In the genomic region with DNA sequence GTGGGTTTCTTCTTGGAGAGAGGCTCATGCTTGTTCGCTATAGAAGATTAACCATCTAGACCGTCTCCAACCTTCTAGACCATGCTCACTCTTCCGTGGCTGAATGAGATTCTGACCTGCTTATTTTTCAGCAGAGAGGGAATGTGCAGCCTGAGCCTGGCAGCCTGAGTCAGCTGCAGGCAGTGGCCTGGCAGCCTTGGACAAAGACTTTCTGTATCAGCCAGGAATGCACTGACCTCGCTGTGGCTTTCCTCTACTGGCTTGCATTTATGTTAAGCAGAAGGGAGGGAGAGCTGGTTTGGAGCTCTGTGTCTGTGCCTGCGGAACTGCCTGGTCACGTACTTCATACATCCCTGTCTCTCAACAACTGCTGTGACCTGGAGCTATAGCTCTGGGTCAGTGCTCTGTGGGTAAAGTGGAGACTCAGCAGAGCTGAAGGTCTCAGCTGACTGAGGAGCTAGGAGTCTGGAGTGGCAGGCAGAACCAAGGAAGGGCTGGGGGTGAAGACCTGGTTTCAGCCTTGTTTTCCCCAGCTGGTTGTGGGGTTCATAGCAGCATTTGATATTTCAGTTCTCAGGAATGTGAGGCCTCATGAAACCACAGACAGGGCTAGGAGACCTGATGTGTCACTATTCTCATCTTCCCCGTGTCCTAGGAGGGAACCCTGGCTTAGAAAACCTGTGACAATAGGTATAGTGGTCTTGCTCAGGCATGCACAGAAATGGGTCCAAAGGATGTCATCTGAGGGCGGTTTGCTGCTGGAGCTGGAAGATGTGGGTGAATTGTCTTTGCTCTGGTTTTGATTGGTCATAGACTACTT, we compare ENCODE assay signal across 8 mouse cellular contexts.
DNase-seq lines count a peak whose midpoint lies in the region; ATAC-seq and TF ChIP-seq lines count a peak whose summit lies in the region.

No protein-coding gene starts in this region.

- H3K4me1 ChIP-seq in cerebellum, adult 2 months (ENCODE audit: control insufficient read depth, insufficient read depth, low read length): peaks cover 10% of the 10 kb centered on the region
- peaks cover 30% of the 10 kb centered on the region for H3K4me1 ChIP-seq in heart, embryonic 16.5 days (ENCODE audit: control insufficient read depth, insufficient read depth, low read length)

- no peak overlapping the region for H3K4me2 ChIP-seq in heart, embryonic 16.5 days (ENCODE audit: low read depth, low read length)

- ATAC-seq in heart, embryonic 16.5 days (replicated peaks; ENCODE audit: extremely low read depth, insufficient read depth, low FRiP score): peak; percentile 97

- no peak for TF ChIP-seq POLR2A in cerebellum, adult 2 months (IDR thresholded peaks at IDR 0.05; ENCODE audit: borderline replicate concordance, insufficient read depth, low read length)

- intact Hi-C loops in left cerebral cortex, postnatal 4 days (cut with DNase I): no loop called here
- intact Hi-C loops in left cerebral cortex, postnatal 10 days (cut with DNase I): no loop called here

- no peak overlapping the region for H3K4me3 ChIP-seq in cerebellum, adult 2 months (replicated peaks; ENCODE audit: insufficient read depth, low read depth, low read length)
- H3K4me3 ChIP-seq in heart, embryonic 16.5 days (ENCODE audit: low read length): no peak overlapping the region

- H3K36me3 ChIP-seq in heart, embryonic 16.5 days (ENCODE audit: control insufficient read depth, insufficient read depth): no peaks in the 10 kb centered on the region

- H3K9me3 ChIP-seq in heart, embryonic 16.5 days (replicated peaks; ENCODE audit: control insufficient read depth, low read length): no peaks in the 10 kb centered on the region

- DNase-seq in left cerebral cortex, postnatal 4 days: peak; percentile 17
- no peak for DNase-seq in left cerebral cortex, postnatal 10 days (ENCODE audit: extremely low spot score in 1 of 2, low spot score in 2 of 2)
- DNase-seq in cerebellum, adult 2 months: peak; percentile 27 to 47
- peak; percentile 53 to 75 for DNase-seq in kidney, postnatal 4 days
- DNase-seq in retina, embryonic 14.5 days (ENCODE audit: low spot score): peak; percentile 67
- no peak for DNase-seq in thymus, postnatal 10 days (ENCODE audit: low spot score in 2 of 2)
- DNase-seq in spleen, postnatal 14 days (ENCODE audit: low spot score in 2 of 2): no peak

- TF ChIP-seq CTCF in cerebellum, adult 2 months (IDR thresholded peaks at IDR 0.05; ENCODE audit: borderline replicate concordance, insufficient read depth, low read depth, low read length): no peak

- no peaks in the 10 kb centered on the region for H3K27me3 ChIP-seq in cerebellum, adult 2 months (ENCODE audit: control insufficient read depth, insufficient read depth, low read length)
- no peaks in the 10 kb centered on the region for H3K27me3 ChIP-seq in heart, embryonic 16.5 days (ENCODE audit: control insufficient read depth, insufficient read depth, low read length)

- H3K27ac ChIP-seq in cerebellum, adult 2 months (ENCODE audit: insufficient read depth, low read length): 0 out of 2 replicates have a peak overlapping the region, but pooled peaks have one; percentile 17
- peak overlapping the region; percentile 98 for H3K27ac ChIP-seq in heart, embryonic 16.5 days (ENCODE audit: low read length)

- H3K9ac ChIP-seq in heart, embryonic 16.5 days (ENCODE audit: low read length): peak overlapping the region; percentile 54

- 32% methylated on average over 8 of the region's 8 CpGs for WGBS in cerebellum, adult 2 months
- 28% methylated on average over 8 of the region's 8 CpGs for WGBS in heart, embryonic 16.5 days

Comparison
In these comparisons a context has a peak if more than half of its experiments do, and no peak if none do; other contexts are left out.
1. DNase-seq: peak in left cerebral cortex, postnatal 4 days (single experiment), cerebellum, adult 2 months (2 of 2), kidney, postnatal 4 days (2 of 2) and retina, embryonic 14.5 days (single experiment); none in left cerebral cortex, postnatal 10 days (0 of 2), thymus, postnatal 10 days (0 of 2) and spleen, postnatal 14 days (0 of 2).